Mouse (Mus musculus) kidney, adult 2 months (tissue): Measurements from ENCODE around the gene Gm49378.

Experiments
- CTCF ChIP-seq: fragments of 200-500 bp; conservative IDR thresholded peaks from 2 replicates; pipeline ENCODE4 v1.5.1; 2011; ENCODE audit warnings: low read depth, mild to moderate bottlenecking, control low read depth, low read length, moderate library complexity, mixed read lengths; ENCODE audit not compliant: insufficient read depth, insufficient read length
- POLR2A ChIP-seq: fragments of 200-500 bp; IDR thresholded peaks from one replicate; pipeline ENCODE4 v1.6.1; 2011; ENCODE audit warnings: low read depth, low read length, control low read depth

GRCm38 (mm10) chr14:55603271-55603632 is 34.4 kb downstream of the Gm49378 start, which contains the start of gene Irf9:
- TF ChIP-seq CTCF: no peak
- no peak for TF ChIP-seq POLR2A
